8 mouse cellular contexts compared by ENCODE assay signal in genomic region chr8:105685796-105686308, GRCm38 (mm10). TPM values are rescaled to one million over a fixed set of nuclear protein-coding genes. Genes with fewer than 3 reads are reported as not detected.
DNase-seq lines count a peak whose midpoint lies in the region; ATAC-seq lines count a peak whose summit lies in the region.

TSS of gene Carmil2 (plus strand) at chr8:105686274.

- peak within 1 kb of the TSS; percentile 54 for H3K9ac ChIP-seq in heart, embryonic 13.5 days
- peak within 1 kb of the TSS; percentile 40; the same call in 1 of the 2 replicates for H3K9ac ChIP-seq in kidney, embryonic 16.5 days (replicated peaks; ENCODE audit: low read length)
- H3K9ac ChIP-seq in liver, embryonic 16.5 days (ENCODE audit: low read depth, low read length), result no peak within 1 kb of the TSS
- no peak within 1 kb of the TSS; the same call in 1 of the 2 replicates for H3K9ac ChIP-seq in neural tube, embryonic 12.5 days

- H3K9me3 ChIP-seq in heart, embryonic 13.5 days, result no peaks in the 10 kb centered on the region
- H3K9me3 ChIP-seq in kidney, embryonic 16.5 days (ENCODE audit: low read length), result no peaks in the 10 kb centered on the region
- no peaks in the 10 kb centered on the region for H3K9me3 ChIP-seq in liver, embryonic 16.5 days (replicated peaks; ENCODE audit: control insufficient read depth, low read length)
- no peaks in the 10 kb centered on the region for H3K9me3 ChIP-seq in neural tube, embryonic 12.5 days

- H3K4me3 ChIP-seq in heart, embryonic 13.5 days, result peak within 1 kb of the TSS; percentile 25
- H3K4me3 ChIP-seq in kidney, embryonic 16.5 days (ENCODE audit: low read length), result peak within 1 kb of the TSS; percentile 27
- H3K4me3 ChIP-seq in liver, embryonic 16.5 days (ENCODE audit: low read depth, low read length), result peak within 1 kb of the TSS; percentile 16
- H3K4me3 ChIP-seq in neural tube, embryonic 12.5 days, result no peak within 1 kb of the TSS

- DNase-seq in B cell, adult 2 months, result peak; percentile 93 to 95
- DNase-seq in Muller cell, postnatal 12 days (ENCODE audit: inconsistent ontology term), result peak; percentile 40
- peak; percentile 46 for DNase-seq in embryo, embryonic 11 days
- DNase-seq in urinary bladder, postnatal 36 days (ENCODE audit: low spot score in 2 of 2), result peak; percentile 41 to 62

- ATAC-seq in heart, embryonic 13.5 days (ENCODE audit: extremely low read depth, insufficient number of reproducible peaks, low FRiP score, low TSS enrichment), result no peak
- ATAC-seq in kidney, embryonic 16.5 days (ENCODE audit: low FRiP score, low TSS enrichment), result peak; percentile 58
- peak; percentile 30 for ATAC-seq in liver, embryonic 16.5 days (ENCODE audit: low read depth)
- no peak for ATAC-seq in neural tube, embryonic 12.5 days (ENCODE audit: low FRiP score, low read depth)

- H3K4me1 ChIP-seq in heart, embryonic 13.5 days, result peaks cover 12% of the 10 kb centered on the region; the same call in 1 of the 2 replicates
- H3K4me1 ChIP-seq in kidney, embryonic 16.5 days (ENCODE audit: insufficient read depth, low read length), result peaks cover 10% of the 10 kb centered on the region; the same call in 1 of the 2 replicates
- no peaks in the 10 kb centered on the region; the same call in 1 of the 2 replicates for H3K4me1 ChIP-seq in liver, embryonic 16.5 days (ENCODE audit: control insufficient read depth, low read depth, low read length)
- no peaks in the 10 kb centered on the region for H3K4me1 ChIP-seq in neural tube, embryonic 12.5 days

- peaks cover 31% of the 10 kb centered on the region for H3K27me3 ChIP-seq in heart, embryonic 13.5 days (replicated peaks)
- no peaks in the 10 kb centered on the region for H3K27me3 ChIP-seq in kidney, embryonic 16.5 days (ENCODE audit: insufficient read depth, low read length)
- no peaks in the 10 kb centered on the region for H3K27me3 ChIP-seq in liver, embryonic 16.5 days (ENCODE audit: control insufficient read depth, insufficient read depth, low read depth, low read length)
- H3K27me3 ChIP-seq in neural tube, embryonic 12.5 days (replicated peaks), result no peaks in the 10 kb centered on the region; the same call in 1 of the 2 replicates

- H3K36me3 ChIP-seq in heart, embryonic 13.5 days, result peaks cover 41% of the 10 kb centered on the region
- H3K36me3 ChIP-seq in kidney, embryonic 16.5 days (ENCODE audit: insufficient read depth, low read length), result peaks cover 29% of the 10 kb centered on the region
- peaks cover 27% of the 10 kb centered on the region for H3K36me3 ChIP-seq in liver, embryonic 16.5 days (ENCODE audit: control insufficient read depth, insufficient read depth)
- H3K36me3 ChIP-seq in neural tube, embryonic 12.5 days, result peaks cover 36% of the 10 kb centered on the region

- 11% methylated on average over 26 of the region's 26 CpGs for WGBS in heart, embryonic 13.5 days
- 2% methylated on average over 22 of the region's 26 CpGs for WGBS in kidney, embryonic 16.5 days
- 3% methylated on average over 26 of the region's 26 CpGs for WGBS in liver, embryonic 16.5 days (ENCODE audit: insufficient replicate concordance)
- 13% methylated on average over 26 of the region's 26 CpGs for WGBS in neural tube, embryonic 12.5 days

- H3K27ac ChIP-seq in heart, embryonic 13.5 days (replicated peaks), result no peak within 1 kb of the TSS
- H3K27ac ChIP-seq in kidney, embryonic 16.5 days (ENCODE audit: low read length), result no peak within 1 kb of the TSS
- no peak within 1 kb of the TSS for H3K27ac ChIP-seq in liver, embryonic 16.5 days (ENCODE audit: low read length)
- no peak within 1 kb of the TSS for H3K27ac ChIP-seq in neural tube, embryonic 12.5 days

- peak within 1 kb of the TSS; percentile 60 for H3K4me2 ChIP-seq in heart, embryonic 13.5 days
- peak within 1 kb of the TSS; percentile 52 for H3K4me2 ChIP-seq in kidney, embryonic 16.5 days (replicated peaks; ENCODE audit: low read depth, low read length)
- peak within 1 kb of the TSS; percentile 34 for H3K4me2 ChIP-seq in liver, embryonic 16.5 days (ENCODE audit: low read depth, low read length)
- no peak within 1 kb of the TSS for H3K4me2 ChIP-seq in neural tube, embryonic 12.5 days (replicated peaks)

RNA-seq across cellular contexts. Expression of gene Carmil2, which starts in this region (rescaled TPM):
- polyA plus RNA-seq in heart, embryonic 13.5 days (2015; fragmentation: Nextera tagmentation; extraction: Ambion mirVana), result 0.27 TPM in 2 replicates
- polyA plus RNA-seq in kidney, embryonic 16.5 days (2015; fragmentation: Nextera tagmentation; extraction: Ambion mirVana), result 0.49 and 0.52 TPM in 2 replicates
- 0.33 and 0.40 TPM in 2 replicates for polyA plus RNA-seq in liver, embryonic 16.5 days (2015; fragmentation: Nextera tagmentation; extraction: Ambion mirVana)
- 12.4 and 13.8 TPM in 2 replicates for polyA plus RNA-seq in neural tube, embryonic 12.5 days (2016; fragmentation: Nextera tagmentation; extraction: Ambion mirVana)

Comparison
In these comparisons a context has a peak if more than half of its experiments do, and no peak if none do; other contexts are left out.
1. Peak in ATAC-seq, H3K4me3 ChIP-seq, H3K9ac ChIP-seq and H3K4me2 ChIP-seq in kidney, embryonic 16.5 days; RNA of the gene not detected or under 1 TPM.
2. Peak in ATAC-seq, H3K4me3 ChIP-seq and H3K4me2 ChIP-seq in liver, embryonic 16.5 days; RNA of the gene not detected or under 1 TPM.
3. DNase-seq: peak in every context shown above with its lines; median percentile 94 in B cell, adult 2 months; 52 in urinary bladder, postnatal 36 days; 46 in embryo, embryonic 11 days; 40 in Muller cell, postnatal 12 days.